Mouse (Mus musculus) gastrocnemius, adult 2 months (tissue): ENCODE data around the gene Cmc1. TPM values are rescaled to one million over a fixed set of nuclear protein-coding genes. Genes with fewer than 3 reads are reported as not detected.

Experiments
- DNase-seq: peaks from one replicate; pipeline ENCODE4 v3.0.0; 2022
- H3K27ac ChIP-seq: fragments of 200-600 bp; 2 replicates; pipeline ENCODE4 v1.8.1; 2022; ENCODE audit warnings: mild to moderate bottlenecking
- H3K4me3 ChIP-seq: fragments of 200-600 bp; 2 replicates; pipeline ENCODE4 v1.8.1; 2022; ENCODE audit warnings: mild to moderate bottlenecking, moderate library complexity
- CTCF ChIP-seq: fragments of 200-600 bp; IDR thresholded peaks from 2 replicates; pipeline ENCODE4 v1.8.1; 2022; ENCODE audit warnings: antibody characterized with exemption, mild to moderate bottlenecking, moderate library complexity
- intact Hi-C: fragments of 180-260 bp; cut with DNase I; formaldehyde crosslinking; loops from one replicate; pipeline ENCODE4 v1.15.1; 2025
- long read RNA-seq, 2 experiments: library from polyadenylated mRNA; stranded (forward); transcript quantifications; one replicate each; pipeline ENCODE4 v2.0.0; 2021
- total RNA-seq, 2 experiments: library from RNA; stranded (reverse); gene quantifications; 2 replicates each; pipeline ENCODE4 v1.2.3; 2021

Cmc1 gene
- 10 to 100 TPM; 20.0 to 25.0 TPM for total RNA-seq
- long read RNA-seq, experiment 1, transcript Cmc1-201 (4 exons, 1,169 nt) = major isoform, 19 of 21 reads
- long read RNA-seq, experiment 1, partial matches to known transcripts = 0 of 21 reads
- long read RNA-seq, experiment 1, other reads (novel, unspliced or antisense) = 2 of 21 reads
- long read RNA-seq, experiment 2, transcript Cmc1-201 (4 exons, 1,169 nt) = major isoform, 21 of 25 reads
- long read RNA-seq, experiment 2, partial matches to known transcripts = 0 of 25 reads
- long read RNA-seq, experiment 2, other reads (novel, unspliced or antisense) = 4 of 25 reads

DNA sequence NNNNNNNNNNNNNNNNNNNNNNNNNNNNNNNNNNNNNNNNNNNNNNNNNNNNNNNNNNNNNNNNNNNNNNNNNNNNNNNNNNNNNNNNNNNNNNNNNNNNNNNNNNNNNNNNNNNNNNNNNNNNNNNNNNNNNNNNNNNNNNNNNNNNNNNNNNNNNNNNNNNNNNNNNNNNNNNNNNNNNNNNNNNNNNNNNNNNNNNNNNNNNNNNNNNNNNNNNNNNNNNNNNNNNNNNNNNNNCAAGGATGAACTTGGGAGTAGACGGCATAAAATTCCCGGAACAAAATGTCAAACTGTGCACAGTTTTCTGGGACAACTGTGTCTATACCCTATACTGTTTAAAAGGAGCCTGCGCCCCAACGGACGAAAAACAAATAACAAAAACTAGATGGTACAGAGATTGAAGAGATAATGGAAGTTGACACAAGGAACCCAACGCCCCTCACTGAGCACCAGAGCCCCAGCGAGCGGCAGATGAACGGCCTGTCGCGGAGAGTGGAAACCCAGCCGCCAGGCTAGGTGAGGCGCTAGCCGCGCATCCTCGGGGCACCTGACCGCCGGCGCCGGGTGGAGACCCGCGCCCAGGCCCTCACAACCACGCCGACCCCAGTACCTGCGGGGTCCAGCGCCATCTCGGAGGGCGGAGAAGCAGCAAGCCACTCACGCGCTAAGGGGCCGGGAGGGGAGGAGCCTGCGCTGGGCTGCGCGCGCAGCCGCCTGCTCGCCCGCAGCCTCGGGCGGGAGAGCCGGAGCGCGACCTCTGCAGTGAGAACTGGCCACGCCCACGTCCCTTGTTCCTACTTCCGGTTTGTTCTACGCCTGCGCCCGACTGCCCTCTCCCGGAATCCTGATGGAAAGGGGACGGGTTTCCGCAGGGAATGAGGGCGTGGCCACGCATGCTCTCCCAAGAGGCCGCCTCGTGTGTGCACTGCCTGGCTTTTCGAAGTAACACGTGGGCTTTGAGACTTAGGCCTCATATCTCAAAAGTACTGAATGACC lies at the start of gene Cmc1:
Gene Cmc1, minus strand, starts transcription at position 771 of the 996 bp plus-strand sequence.
- Histone ChIP-seq H3K27ac (peak within 1 kb of the TSS; percentile 86), H3K4me3 (peak within 1 kb of the TSS; percentile 99)
- TF ChIP-seq CTCF = no peak
- DNase-seq = peak; percentile 98
- intact Hi-C loops = loop anchor here (1.0 kb wide), 1 partner anchor 109 kb away; the partner anchor contains the start of gene Azi2

DNA sequence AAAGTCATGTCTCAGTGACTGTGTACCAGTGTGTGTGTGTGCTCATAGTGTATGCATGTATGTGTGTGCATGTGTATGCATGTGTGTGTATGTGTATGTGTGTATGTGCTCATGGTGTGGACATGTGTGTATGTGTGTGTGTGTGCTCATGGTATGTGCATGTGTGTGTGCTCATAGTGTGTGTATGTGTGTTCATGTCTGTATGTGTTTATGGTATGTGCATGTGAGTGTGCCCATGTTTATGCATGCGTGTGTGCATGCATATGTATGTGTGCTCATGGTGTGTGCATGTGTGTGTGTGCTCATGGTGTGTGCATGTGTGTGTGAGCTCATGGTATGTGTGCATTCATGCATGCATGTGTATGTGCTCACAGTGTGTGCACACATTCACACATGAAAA lies 48.6 kb upstream of the Cmc1 start:
- intact Hi-C loops = no loop called here
- Histone ChIP-seq H3K4me3 (no peak overlapping the region), H3K27ac (no peak overlapping the region)
- no peak for DNase-seq
- no peak for TF ChIP-seq CTCF

DNA sequence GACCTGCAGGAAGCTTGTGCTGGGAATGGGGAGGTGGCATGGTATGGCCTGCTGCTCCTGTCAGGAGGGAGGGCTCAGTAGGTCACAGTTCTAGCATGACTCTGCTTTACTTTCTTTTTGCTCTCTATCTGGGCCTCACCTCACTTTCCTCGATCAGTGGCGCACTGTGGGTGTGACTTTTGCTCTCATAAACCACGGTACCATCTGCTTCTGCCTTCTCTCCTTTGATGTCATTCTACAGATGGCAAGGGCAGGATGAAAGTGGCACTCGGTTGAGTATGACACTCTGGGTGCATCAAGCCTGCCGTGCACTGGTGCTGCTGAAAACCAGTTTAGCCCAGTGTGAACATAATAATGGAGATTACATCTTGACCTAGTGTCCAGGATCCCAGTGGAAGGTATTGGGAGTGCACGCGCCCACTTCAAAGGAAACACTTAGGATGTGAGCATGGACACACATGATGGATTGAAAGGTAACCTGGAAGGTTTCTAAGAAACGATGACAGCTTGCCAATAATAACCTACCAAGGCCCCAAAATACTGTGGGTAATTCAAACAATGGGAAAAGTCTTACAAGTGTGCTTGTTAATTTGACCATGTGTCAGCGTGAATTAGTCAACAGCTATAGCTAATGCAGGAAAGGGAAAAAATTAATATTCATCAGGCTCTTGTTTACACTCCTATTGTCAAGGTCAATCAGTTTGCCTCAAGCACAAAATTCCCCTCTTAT lies 46.8 kb upstream of the Cmc1 start:
- DNase-seq = no peak
- Histone ChIP-seq H3K4me3 (no peak overlapping the region), H3K27ac (no peak overlapping the region)
- TF ChIP-seq CTCF = no peak
- intact Hi-C loops = no loop called here

DNA sequence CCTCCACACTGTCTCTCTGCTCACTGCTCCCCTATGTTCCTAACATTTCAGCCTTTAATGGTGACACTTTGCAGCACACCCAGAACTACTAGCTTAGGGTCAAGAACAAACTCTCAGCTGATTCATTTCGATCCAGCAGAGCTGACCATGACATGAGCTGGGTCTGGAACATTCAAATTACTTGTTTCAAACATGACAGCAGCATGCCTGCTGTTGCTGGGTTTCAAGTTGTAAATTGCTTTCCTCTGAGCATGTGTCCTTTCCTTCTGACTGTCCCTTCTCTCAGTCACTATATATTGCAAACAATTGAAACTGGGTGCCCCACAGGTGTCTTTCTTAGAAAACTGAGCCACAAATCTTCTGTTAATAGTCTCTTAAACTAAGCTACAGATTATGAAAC lies 43.3 kb upstream of the Cmc1 start:
- Histone ChIP-seq H3K27ac (no peak overlapping the region), H3K4me3 (no peak overlapping the region)
- no peak for TF ChIP-seq CTCF
- intact Hi-C loops = no loop called here
- DNase-seq = no peak

DNA sequence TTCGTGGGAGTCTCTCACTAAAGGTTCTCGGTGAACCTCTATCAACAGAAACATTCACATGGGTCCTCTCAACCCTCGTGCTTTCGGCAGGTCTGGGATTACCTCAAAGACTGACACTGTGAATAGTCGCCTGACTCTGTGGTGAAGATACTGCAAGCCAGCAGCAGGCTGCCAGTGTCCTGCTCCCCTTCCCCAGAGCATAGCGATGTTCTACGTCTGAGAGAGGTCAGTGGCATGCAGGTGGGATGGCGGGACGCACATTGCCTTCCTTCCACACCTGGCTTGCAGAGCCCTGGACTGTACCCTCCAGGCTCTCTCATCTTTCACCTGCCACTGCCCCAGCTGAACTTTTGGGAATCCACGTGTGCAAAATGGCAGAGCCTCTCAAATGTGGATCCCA lies 41.3 kb upstream of the Cmc1 start:
- no peak for TF ChIP-seq CTCF
- no peak overlapping the region for H3K4me3 ChIP-seq
- intact Hi-C loops = no loop called here
- no peak overlapping the region for H3K27ac ChIP-seq
- no peak for DNase-seq

DNA sequence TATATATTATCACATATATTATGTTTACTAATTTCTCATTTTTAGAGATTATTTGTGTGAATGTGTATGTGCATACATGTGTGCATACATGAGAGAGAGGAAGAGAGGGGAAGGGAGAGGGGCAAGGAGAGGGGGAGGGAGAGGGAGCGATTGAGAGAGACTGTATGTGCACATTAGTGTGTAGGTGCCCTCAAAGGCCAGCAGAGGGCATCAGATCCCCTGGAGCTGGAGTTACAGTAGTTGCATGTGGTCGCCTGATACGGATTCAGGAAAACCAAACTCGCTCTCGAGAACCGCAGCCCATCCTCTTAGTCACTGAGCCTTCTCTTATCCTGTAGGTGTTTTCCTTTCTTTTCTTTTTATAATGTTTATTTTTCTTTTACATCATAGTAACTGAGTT lies 38.4 kb upstream of the Cmc1 start:
- DNase-seq = no peak
- intact Hi-C loops = no loop called here
- Histone ChIP-seq H3K27ac (no peak overlapping the region), H3K4me3 (no peak overlapping the region)
- TF ChIP-seq CTCF = 0 out of 2 replicates have a peak, but pooled peaks have one; percentile 15

DNA sequence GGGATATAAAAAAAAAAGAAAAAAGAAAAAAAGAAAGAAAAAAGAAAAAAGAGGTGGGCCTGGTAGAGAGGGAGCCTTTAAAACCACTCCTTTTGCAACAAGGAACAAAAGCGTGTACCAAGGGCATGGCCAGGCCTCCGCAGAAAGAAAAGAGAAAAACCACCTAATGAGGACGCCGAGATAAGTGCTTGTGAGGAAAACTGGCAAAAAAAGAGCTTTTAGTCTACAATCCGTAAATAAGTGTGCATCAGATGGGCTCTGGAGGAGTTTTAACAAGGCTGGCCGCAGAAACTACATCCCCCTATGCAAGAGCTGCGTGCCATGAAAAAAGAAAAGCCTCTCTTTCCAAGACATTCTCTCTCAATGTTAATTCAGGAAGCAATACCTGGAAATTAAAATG lies 37.4 kb upstream of the Cmc1 start:
- intact Hi-C loops = no loop called here
- Histone ChIP-seq H3K27ac (no peak overlapping the region), H3K4me3 (no peak overlapping the region)
- no peak for DNase-seq
- TF ChIP-seq CTCF = no peak

DNA sequence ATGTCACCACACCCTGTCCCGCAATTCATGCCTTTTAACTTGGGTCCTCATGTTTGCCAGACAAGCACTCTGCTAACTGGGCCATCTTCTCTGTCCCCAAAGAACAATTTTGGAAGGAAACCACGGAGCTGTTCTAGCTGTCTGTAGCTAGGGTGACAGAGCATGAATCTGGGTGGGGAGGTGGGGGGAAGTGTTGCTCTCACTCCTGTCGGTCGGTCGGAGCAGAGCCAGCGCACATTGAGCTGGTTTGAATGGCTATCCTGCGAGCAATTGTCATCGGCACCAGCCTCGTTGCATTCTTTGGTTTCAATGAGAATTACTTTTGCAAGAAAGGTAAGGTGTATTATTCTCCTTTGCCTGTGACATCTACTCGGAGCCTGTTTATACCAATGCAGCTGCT lies 36.8 kb upstream of the Cmc1 start:
- intact Hi-C loops = no loop called here
- no peak overlapping the region for H3K27ac ChIP-seq
- TF ChIP-seq CTCF = no peak
- no peak for DNase-seq
- no peak overlapping the region for H3K4me3 ChIP-seq

DNA sequence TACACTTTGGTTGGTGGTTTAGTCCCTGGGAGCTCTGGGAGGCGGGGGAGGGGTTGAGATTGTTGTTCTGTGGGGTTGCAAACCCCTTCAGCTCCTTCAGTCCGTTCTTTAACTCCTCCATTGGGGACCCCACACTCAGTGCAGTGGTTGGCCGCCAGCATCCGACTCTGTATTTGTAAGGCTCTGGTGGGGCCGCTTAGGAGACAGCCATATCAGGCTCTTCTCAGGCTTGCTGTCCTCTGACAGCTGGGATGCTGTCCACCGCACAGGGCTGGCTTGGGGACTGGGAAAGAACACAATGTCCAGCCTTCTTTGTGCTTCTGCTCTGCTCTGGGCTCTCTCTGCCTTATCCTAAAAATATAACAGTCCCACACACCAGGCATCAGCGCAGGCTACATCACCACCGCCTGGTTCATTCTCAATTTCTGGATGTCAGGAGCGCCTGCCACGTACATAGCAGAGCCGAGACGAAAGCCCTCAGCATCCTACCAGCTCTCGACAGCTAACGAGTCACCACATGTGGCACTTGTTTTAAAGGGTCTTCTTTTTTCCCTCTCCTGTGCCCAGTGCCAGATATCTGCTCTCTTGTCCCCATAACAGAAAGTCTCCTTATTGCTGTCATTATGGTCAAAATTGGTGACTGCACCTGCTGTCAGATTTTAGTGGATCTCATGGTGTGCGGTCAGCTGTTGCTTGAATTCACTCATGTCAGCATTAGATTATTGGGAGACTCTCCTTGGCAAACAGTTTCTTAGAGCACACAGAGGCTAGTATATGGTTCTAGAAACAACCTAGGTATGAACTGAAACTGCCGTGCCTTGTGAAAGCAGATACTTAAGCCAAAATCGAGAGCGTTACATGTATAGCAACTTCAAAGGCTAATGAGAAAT lies 29.4 kb upstream of the Cmc1 start:
- no peak overlapping the region for H3K4me3 ChIP-seq
- no peak for TF ChIP-seq CTCF
- intact Hi-C loops = no loop called here
- H3K27ac ChIP-seq = no peak overlapping the region
- DNase-seq = no peak

DNA sequence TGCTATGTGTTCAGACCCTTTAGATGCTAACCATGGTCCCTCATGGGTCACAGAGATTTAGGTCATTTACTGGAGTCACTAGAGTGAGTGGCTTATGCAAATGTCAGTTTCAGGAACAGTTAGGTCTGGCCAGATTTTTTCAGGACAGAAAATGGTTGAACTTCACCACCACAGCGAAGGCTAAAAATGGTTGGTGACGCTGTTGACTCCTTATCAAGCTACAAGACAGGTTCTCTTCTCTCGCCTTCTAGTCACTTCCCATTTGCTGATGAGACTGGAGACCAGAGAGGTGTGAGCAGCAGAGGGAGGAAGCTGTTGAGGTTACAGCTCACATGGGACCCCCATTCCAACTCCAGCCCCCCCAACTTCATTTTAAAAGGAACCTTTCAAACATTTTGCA lies 26.7 kb upstream of the Cmc1 start:
- no peak overlapping the region for H3K27ac ChIP-seq
- no peak overlapping the region for H3K4me3 ChIP-seq
- intact Hi-C loops = no loop called here
- no peak for DNase-seq
- no peak for TF ChIP-seq CTCF

DNA sequence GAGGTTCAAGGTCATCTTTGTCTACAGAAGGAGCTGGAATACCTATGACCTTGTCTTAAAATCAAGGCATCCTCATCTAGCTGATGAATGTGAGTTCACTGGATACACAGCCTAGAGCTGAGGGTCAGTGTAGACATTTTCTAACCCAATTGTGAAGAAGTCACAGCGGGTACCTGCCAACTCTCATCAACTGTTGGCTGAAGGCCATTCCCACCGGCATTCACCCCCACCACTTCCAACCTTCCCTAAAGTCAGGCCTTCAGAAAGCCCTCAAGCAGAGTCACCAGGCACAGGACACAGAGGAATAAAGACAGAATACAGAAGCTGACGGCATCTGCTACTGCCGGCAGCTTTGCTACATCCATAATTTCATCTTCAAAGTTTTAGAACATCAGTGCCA lies 25.4 kb upstream of the Cmc1 start:
- DNase-seq = no peak
- intact Hi-C loops = no loop called here
- Histone ChIP-seq H3K4me3 (no peak overlapping the region), H3K27ac (no peak overlapping the region)
- TF ChIP-seq CTCF = no peak

DNA sequence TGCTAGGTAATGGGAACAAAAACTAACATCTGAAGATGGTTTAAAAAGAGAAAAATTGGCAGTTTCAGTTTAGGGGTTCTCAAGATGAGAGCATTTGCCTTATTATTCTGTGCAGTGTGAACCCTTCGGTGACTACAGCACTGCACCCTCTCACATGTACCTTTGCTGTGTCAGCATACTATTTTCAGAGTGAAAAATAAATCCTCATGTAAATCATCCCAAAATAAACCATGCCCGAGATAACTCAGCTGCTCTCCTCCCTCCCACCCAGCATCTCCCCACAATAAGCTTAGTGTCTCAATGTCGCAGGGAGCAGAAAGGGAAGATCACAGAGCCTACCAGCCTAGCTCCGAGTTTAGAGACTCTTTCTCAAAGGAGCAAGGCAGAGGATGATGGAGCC lies 23.1 kb upstream of the Cmc1 start:
- DNase-seq = no peak
- H3K4me3 ChIP-seq = no peak overlapping the region
- H3K27ac ChIP-seq = no peak overlapping the region
- intact Hi-C loops = no loop called here
- TF ChIP-seq CTCF = no peak
